Mouse (Mus musculus): Measurements from ENCODE around the gene Slc25a22.

DNA sequence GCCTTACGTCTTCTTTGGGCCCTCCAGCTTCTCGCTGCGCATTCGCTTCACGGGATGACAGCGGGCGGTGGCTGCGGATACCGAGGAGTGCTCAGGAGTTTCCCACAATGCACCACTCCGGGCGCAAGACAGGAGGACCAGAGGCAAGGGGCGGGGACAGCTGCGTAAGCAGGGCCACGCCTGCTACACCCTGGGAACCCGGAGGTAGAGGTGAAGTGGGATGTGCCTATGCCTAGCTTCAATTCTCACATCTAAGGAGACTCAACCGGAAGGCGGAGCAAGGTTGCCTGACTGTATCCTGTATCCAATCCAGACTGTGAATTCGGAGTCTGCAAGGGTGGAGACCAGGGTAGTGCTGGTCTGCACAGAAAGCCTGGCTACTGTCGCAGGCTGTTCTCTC lies 8.4 kb downstream of the Slc25a22 start, which contains the start of gene Cend1:
- no peak for TF ChIP-seq CTCF (IDR thresholded peaks at IDR 0.05; ENCODE audit: control insufficient read depth, insufficient read depth, low read length)
- no peak for TF ChIP-seq POLR2A (IDR thresholded peaks at IDR 0.05; ENCODE audit: borderline replicate concordance, control insufficient read depth, low read depth, low read length)

Measured in bone marrow, adult 2 months (tissue).